Mouse (Mus musculus) monocyte, adult 2 months (primary cell): ENCODE measurements around the gene Tmem126a.
A peak's percentile ranks its signal among the peaks of the same experiment; 100 is the strongest.

Source experiments
- DNase-seq, 2 experiments: peaks; one replicate each; pipeline ENCODE4 v3.0.0; 2022; ENCODE audit warnings: low spot score in 2 of 2, low read depth in 1 of 2

Tmem126a gene

GRCm38 (mm10) chr7:90409934-90410333, 47.1 kb downstream of the Tmem126a start:
- DNase-seq = peak in 1 of 2 experiments; percentile 18
